Mouse (Mus musculus): ENCODE results near the gene Lrrc71. TPM values are rescaled to one million over a fixed set of nuclear protein-coding genes. Genes with fewer than 3 reads are reported as not detected.

Gene Lrrc71
- total RNA-seq, 2 experiments from 2014 or later, result 0.91 to 1.9 TPM

GRCm38 (mm10) chr3:87756488-87756887, 8.1 kb upstream of the Lrrc71 start:
- H3K27ac ChIP-seq, result no peak overlapping the region
- no peak for TF ChIP-seq CTCF (conservative IDR thresholded peaks at IDR 0.05)
- H3K4me3 ChIP-seq, result no peak overlapping the region
- DNase-seq (ENCODE audit: low spot score in 2 of 2), result no peak

- peak; percentile 98 for TF ChIP-seq CTCF (conservative IDR thresholded peaks at IDR 0.05)
- Histone ChIP-seq H3K27ac (0 out of 2 replicates have a peak overlapping the region, but pooled peaks have one; percentile 46), H3K4me3 (peak overlapping the region; percentile 41)
- DNase-seq (ENCODE audit: low spot score in 2 of 2), result peak; percentile 79 to 92
These were observed 7.5 kb upstream of the Lrrc71 start for GRCm38 (mm10) chr3:87755964-87756363.

- H3K27ac ChIP-seq, result no peak overlapping the region
- H3K4me3 ChIP-seq, result no peak overlapping the region
- no peak for DNase-seq (ENCODE audit: low spot score in 2 of 2)
- no peak for TF ChIP-seq CTCF (conservative IDR thresholded peaks at IDR 0.05)
These were observed 5.4 kb upstream of the Lrrc71 start for GRCm38 (mm10) chr3:87753829-87754228.

- no peak overlapping the region for H3K4me3 ChIP-seq
- no peak for TF ChIP-seq CTCF (conservative IDR thresholded peaks at IDR 0.05)
- H3K27ac ChIP-seq, result no peak overlapping the region
- DNase-seq (ENCODE audit: low spot score in 2 of 2), result no peak
These were observed 4.1 kb upstream of the Lrrc71 start for GRCm38 (mm10) chr3:87752567-87752966.

- DNase-seq (ENCODE audit: low spot score in 2 of 2), result no peak
- H3K27ac ChIP-seq, result no peak overlapping the region
- H3K4me3 ChIP-seq, result no peak overlapping the region
- no peak for TF ChIP-seq CTCF (conservative IDR thresholded peaks at IDR 0.05)
These were observed 1.6 kb upstream of the Lrrc71 start for GRCm38 (mm10) chr3:87749977-87750376.

GRCm38 (mm10) chr3:87749036-87749435, 611 bp upstream of the Lrrc71 start:
- H3K4me3 ChIP-seq, result no peak overlapping the region
- peak; percentile 49 to 66 for DNase-seq (ENCODE audit: low spot score in 2 of 2)
- no peak overlapping the region for H3K27ac ChIP-seq
- TF ChIP-seq CTCF (conservative IDR thresholded peaks at IDR 0.05), result peak; percentile 88

GRCm38 (mm10) chr3:87745036-87745659, 3.3 kb downstream of the Lrrc71 start:
- Histone ChIP-seq H3K27ac (no peak overlapping the region), H3K4me3 (no peak overlapping the region)
- TF ChIP-seq CTCF (conservative IDR thresholded peaks at IDR 0.05), result no peak
- DNase-seq (ENCODE audit: low spot score in 2 of 2), result no peak

- no peak for TF ChIP-seq CTCF (conservative IDR thresholded peaks at IDR 0.05)
- no peak for DNase-seq (ENCODE audit: low spot score in 2 of 2)
These were observed 4.5 kb downstream of the Lrrc71 start for GRCm38 (mm10) chr3:87743927-87744326.

GRCm38 (mm10) chr3:87742735-87743134, 5.7 kb downstream of the Lrrc71 start:
- no peak for TF ChIP-seq CTCF (conservative IDR thresholded peaks at IDR 0.05)
- Histone ChIP-seq H3K27ac (no peak overlapping the region), H3K4me3 (no peak overlapping the region)
- no peak for DNase-seq (ENCODE audit: low spot score in 2 of 2)

More at GRCm38 (mm10) chr3:87743927-87744326, 4.5 kb downstream of the Lrrc71 start:
- no peak overlapping the region for H3K27ac ChIP-seq
- no peak overlapping the region for H3K4me3 ChIP-seq

GRCm38 (mm10) chr3:87742013-87742412, 6.4 kb downstream of the Lrrc71 start:
- no peak for TF ChIP-seq CTCF (conservative IDR thresholded peaks at IDR 0.05)
- Histone ChIP-seq H3K27ac (no peak overlapping the region), H3K4me3 (no peak overlapping the region)
- no peak for DNase-seq (ENCODE audit: low spot score in 2 of 2)

GRCm38 (mm10) chr3:87738906-87739305, 9.5 kb downstream of the Lrrc71 start:
- no peak overlapping the region for H3K27ac ChIP-seq
- TF ChIP-seq CTCF (conservative IDR thresholded peaks at IDR 0.05), result no peak
- no peak overlapping the region for H3K4me3 ChIP-seq
- DNase-seq (ENCODE audit: low spot score in 2 of 2), result no peak

- TF ChIP-seq CTCF (conservative IDR thresholded peaks at IDR 0.05), result no peak
- Histone ChIP-seq H3K27ac (no peak overlapping the region), H3K4me3 (no peak overlapping the region)
- DNase-seq (ENCODE audit: low spot score in 2 of 2), result no peak
These were observed 13.1 kb downstream of the Lrrc71 start for GRCm38 (mm10) chr3:87735335-87735734.

- no peak overlapping the region for H3K27ac ChIP-seq
- TF ChIP-seq CTCF (conservative IDR thresholded peaks at IDR 0.05), result no peak
These were observed 14.3 kb downstream of the Lrrc71 start for GRCm38 (mm10) chr3:87733984-87734761.

GRCm38 (mm10) chr3:87733098-87733497, 15.3 kb downstream of the Lrrc71 start:
- DNase-seq (ENCODE audit: low spot score in 2 of 2), result no peak
- Histone ChIP-seq H3K27ac (no peak overlapping the region), H3K4me3 (no peak overlapping the region)
- no peak for TF ChIP-seq CTCF (conservative IDR thresholded peaks at IDR 0.05)

More at GRCm38 (mm10) chr3:87733984-87734761, 14.3 kb downstream of the Lrrc71 start:
- H3K4me3 ChIP-seq, result no peak overlapping the region
- no peak for DNase-seq (ENCODE audit: low spot score in 2 of 2)
